Mouse (Mus musculus) adipose tissue, adult 10 weeks (tissue): ENCODE results near the gene 1700047I17Rik2. TPM values are rescaled to one million over a fixed set of nuclear protein-coding genes. Genes with fewer than 3 reads are reported as not detected.

Source experiments
- polyA plus RNA-seq: library from polyadenylated mRNA; stranded (reverse); fragments of 350-450 nt; fragmentation: Illumina TruSeq; extraction: RNeasy Lipid Tissue Mini Kit (QIAGEN cat#74804); gene quantifications from one replicate; pipeline ENCODE4 v1.2.3, GENCODE M21; 2014; ENCODE audit warnings: low read depth, low replicate concordance

1700047I17Rik2 gene
- not detected for polyA plus RNA-seq

GRCm38 (mm10) chr12:55199306-55199705 is at the start of gene 1700047I17Rik2:
Gene 1700047I17Rik2 (plus strand): TSS chr12:55199592.

GRCm38 (mm10) chr12:55154559-55155448 is 44.6 kb upstream of the 1700047I17Rik2 start, which contains the start of gene Srp54b:
Gene Srp54b (plus strand): TSS chr12:55155104.

DNA sequence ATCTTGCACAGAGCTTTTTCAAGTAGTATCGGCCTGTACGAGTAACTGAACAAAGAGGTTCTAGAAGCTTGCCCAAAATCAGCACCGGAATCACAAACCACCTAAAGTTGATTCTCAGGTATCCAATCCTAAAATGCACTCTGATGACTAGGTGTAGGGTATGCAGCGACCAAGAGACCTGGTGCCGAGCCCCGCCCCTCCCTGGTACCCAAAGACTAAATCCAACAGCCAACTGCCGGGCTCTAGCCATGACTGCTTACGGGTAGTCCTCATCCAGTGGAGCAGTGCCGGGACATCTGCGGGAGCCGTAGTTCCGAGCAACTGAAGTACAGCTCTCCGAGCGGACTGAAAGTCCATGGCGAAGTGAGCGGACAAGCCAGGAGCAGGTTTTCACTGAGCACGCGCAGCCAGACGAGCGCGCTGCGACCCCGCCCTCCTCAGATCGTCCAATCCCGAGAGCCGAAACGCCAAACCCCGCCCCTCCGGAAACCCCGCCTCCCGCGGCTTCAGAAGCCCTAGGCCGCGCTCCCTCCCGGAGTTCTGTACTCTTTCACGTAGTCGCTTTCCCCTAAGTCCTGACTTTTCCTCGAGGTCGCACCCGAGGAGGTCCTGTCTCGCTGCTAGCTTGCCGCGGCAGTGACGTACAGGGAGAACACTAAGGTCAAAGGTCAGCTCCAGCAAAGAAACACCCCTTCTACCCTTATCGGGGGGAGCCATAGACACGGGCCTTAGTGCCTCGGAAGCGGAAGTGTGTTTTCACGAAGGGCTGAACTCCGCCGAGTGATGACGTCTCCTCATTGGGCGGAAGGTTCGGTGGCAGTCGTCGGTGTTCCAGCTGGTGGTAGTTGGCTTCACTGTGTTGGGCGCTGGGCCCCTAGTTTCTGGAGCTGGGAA is 30.5 kb downstream of the 1700047I17Rik2 start, which contains the start of gene Srp54c:
Srp54c (plus strand) TSS at position 543 of the 894 bp plus-strand sequence.

Other genes with a start within 250 kb of the 1700047I17Rik2 start
- gene Gm20403, start 213.1 kb upstream of the 1700047I17Rik2 start, polyA plus RNA-seq: not detected
- 10.4 TPM for gene Baz1a, start 185.2 kb upstream of the 1700047I17Rik2 start, polyA plus RNA-seq
- 15.5 TPM for gene 2700097O09Rik, start 119.5 kb upstream of the 1700047I17Rik2 start, polyA plus RNA-seq
- gene Srp54a, start 119.3 kb upstream of the 1700047I17Rik2 start, polyA plus RNA-seq: 92.1 TPM
- 19.1 TPM for gene Fam177a, start 75.1 kb upstream of the 1700047I17Rik2 start, polyA plus RNA-seq
- gene Srp54b, start 44.5 kb upstream of the 1700047I17Rik2 start, polyA plus RNA-seq: 48.3 TPM
- 64.8 TPM for gene Srp54c, start 30.6 kb downstream of the 1700047I17Rik2 start, polyA plus RNA-seq
- gene 1110008L16Rik, start 100.0 kb downstream of the 1700047I17Rik2 start, polyA plus RNA-seq: 10.8 TPM
- gene Ppp2r3c, start 103.4 kb downstream of the 1700047I17Rik2 start, polyA plus RNA-seq: 8.3 TPM
- 190 TPM for gene Psma6, start 184.6 kb downstream of the 1700047I17Rik2 start, polyA plus RNA-seq